Mouse (Mus musculus): ENCODE data around the gene Rad21l. TPM values are rescaled to one million over a fixed set of nuclear protein-coding genes. Genes with fewer than 3 reads are reported as not detected.

The Rad21l gene
- not detected for polyA plus RNA-seq (2017; shearing (Covaris generic))

GRCm38 (mm10) chr2:151668433-151668832, at the start of gene Rad21l:
TSS of gene Rad21l (minus strand) at chr2:151668533.

GRCm38 (mm10) chr2:151701231-151702145, 33.2 kb upstream of the Rad21l start, which contains the start of gene Tmem74b:
TSS of gene Tmem74b (plus strand) at chr2:151702008.

GRCm38 (mm10) chr2:151632159-151632814, 36.0 kb downstream of the Rad21l start, which contains the start of gene Snph:
TSS of gene Snph (minus strand) at chr2:151632593.

Other genes with a start within 250 kb of the Rad21l start
- under 1 TPM in 1 of 2 experiments, not detected in 1; 0.29 TPM for gene 4921509C19Rik, start 192.4 kb downstream of the Rad21l start, polyA plus RNA-seq (2017; shearing (Covaris generic))
- 100 to 1,000 TPM; 137 to 140 TPM for gene Nsfl1c, start 174.4 kb downstream of the Rad21l start, polyA plus RNA-seq (2017; shearing (Covaris generic))
- 100 to 1,000 TPM; 324 to 446 TPM for gene Fkbp1a, start 126.0 kb downstream of the Rad21l start, polyA plus RNA-seq (2017; shearing (Covaris generic))
- 100 to 1,000 TPM in 1 of 2 experiments, 10 to 100 TPM in 1; 37.9 to 113 TPM for gene Sdcbp2, start 95.9 kb downstream of the Rad21l start, polyA plus RNA-seq (2017; shearing (Covaris generic))
- gene Snph, start 35.9 kb downstream of the Rad21l start, polyA plus RNA-seq (2017; shearing (Covaris generic)): under 1 TPM in 1 of 2 experiments, not detected in 1; 0.59 TPM
- gene Tmem74b, start 33.5 kb upstream of the Rad21l start, polyA plus RNA-seq (2017; shearing (Covaris generic)): under 1 TPM; 0.16 TPM
- 10 to 100 TPM; 64.7 to 67.1 TPM for gene Psmf1, start 75.7 kb upstream of the Rad21l start, polyA plus RNA-seq (2017; shearing (Covaris generic))
- gene Rspo4, start 174.4 kb upstream of the Rad21l start, polyA plus RNA-seq (2017; shearing (Covaris generic)): not detected
- gene Angpt4, start 242.7 kb upstream of the Rad21l start, polyA plus RNA-seq (2017; shearing (Covaris generic)): under 1 TPM; 0.07 to 0.11 TPM

Data from activated CD4-positive, CD25-positive, alpha-beta regulatory T cell (primary cell).